Mouse (Mus musculus) CH12.LX (cell line): Measurements from ENCODE around the gene Vps33b.

Experiments
- CTCF ChIP-seq, 2 experiments: IDR thresholded peaks in 1 of 2; conservative IDR thresholded peaks in 1 of 2; 2 replicates each; pipeline ENCODE4 v1.5.1; 2011 to 2012; ENCODE audit warnings: low read depth in 2 of 2, low read length in 2 of 2, improper control_type of control experiment in 1 of 2, inconsistent platforms in 1 of 2, mild to moderate bottlenecking in 1 of 2, moderate library complexity in 1 of 2
- ELF1 ChIP-seq: IDR thresholded peaks from 2 replicates; pipeline ENCODE4 v1.6.1; 2014; ENCODE audit warnings: low read depth, mild to moderate bottlenecking, inconsistent platforms, low read length, improper control_type of control experiment
- MAX ChIP-seq: IDR thresholded peaks from 2 replicates; pipeline ENCODE4 v1.6.1; 2011; ENCODE audit warnings: low read length, improper control_type of control experiment
- POLR2A ChIP-seq: IDR thresholded peaks from 2 replicates; pipeline ENCODE4 v1.6.1; 2011; ENCODE audit warnings: low read depth, mild to moderate bottlenecking, improper control_type of control experiment, low read length
- TCF12 ChIP-seq: IDR thresholded peaks from 2 replicates; pipeline ENCODE4 v1.6.1; 2014; ENCODE audit warnings: low read depth, mild to moderate bottlenecking, inconsistent platforms, low read length, improper control_type of control experiment
- USF1 ChIP-seq: IDR thresholded peaks from 2 replicates; pipeline ENCODE4 v1.6.1; 2014; ENCODE audit warnings: low read depth, mild to moderate bottlenecking, inconsistent platforms, low read length, improper control_type of control experiment

DNA sequence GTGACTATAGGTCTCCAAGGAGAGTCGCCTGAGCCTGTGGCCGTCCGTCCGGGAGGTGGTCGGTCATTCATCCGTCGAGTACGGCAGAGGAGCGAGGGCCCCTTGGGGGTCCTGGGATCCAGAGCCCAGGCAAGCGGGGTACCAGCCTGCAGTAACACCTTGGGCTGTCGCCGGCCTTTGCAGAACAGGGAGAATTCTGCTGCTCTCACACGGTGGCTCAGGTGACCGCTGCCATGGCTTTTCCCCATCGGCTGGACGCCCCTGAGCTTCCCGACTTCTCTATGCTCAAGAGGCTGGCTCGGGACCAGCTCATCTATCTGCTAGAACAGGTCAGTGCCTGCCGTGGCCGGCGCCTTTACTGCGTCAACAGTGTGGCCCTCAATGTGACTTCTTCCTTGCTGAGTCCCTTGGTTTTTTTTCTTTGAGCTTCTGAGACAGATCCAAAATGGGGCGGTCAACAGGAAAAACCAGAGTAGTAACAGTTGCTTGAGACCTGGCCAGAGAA, 354 bp downstream of the Vps33b start:
- TF ChIP-seq ELF1 (no peak), CTCF (conservative IDR thresholded peaks at IDR 0.05 in 1 of 2, IDR thresholded peaks at IDR 0.05 in 1 of 2; ENCODE audit: low read depth in 2 of 2, low read length in 2 of 2) (no peak), MAX (no peak), USF1 (no peak), POLR2A (no peak), TCF12 (no peak)
